Mouse (Mus musculus) gastrocnemius, adult 2 months (tissue): ENCODE results near the gene Kalrn. TPM values are rescaled to one million over a fixed set of nuclear protein-coding genes. Genes with fewer than 3 reads are reported as not detected.

ENCODE experiments used
- DNase-seq: peaks from one replicate; pipeline ENCODE4 v3.0.0; 2022
- H3K27ac ChIP-seq: fragments of 200-600 bp; 2 replicates; pipeline ENCODE4 v1.8.1; 2022; ENCODE audit warnings: mild to moderate bottlenecking
- H3K4me3 ChIP-seq: fragments of 200-600 bp; 2 replicates; pipeline ENCODE4 v1.8.1; 2022; ENCODE audit warnings: mild to moderate bottlenecking, moderate library complexity
- CTCF ChIP-seq: fragments of 200-600 bp; IDR thresholded peaks from 2 replicates; pipeline ENCODE4 v1.8.1; 2022; ENCODE audit warnings: antibody characterized with exemption, mild to moderate bottlenecking, moderate library complexity
- intact Hi-C: fragments of 180-260 bp; cut with DNase I; formaldehyde crosslinking; loops from one replicate; pipeline ENCODE4 v1.15.1; 2025
- total RNA-seq, 2 experiments: library from RNA; stranded (reverse); gene quantifications; 2 replicates each; pipeline ENCODE4 v1.2.3; 2021

Gene Kalrn
- total RNA-seq, 2 experiments from 2014 or later: 21.8 to 28.3 TPM

- no peak for TF ChIP-seq CTCF
- no peak for DNase-seq
- intact Hi-C loops: no loop called here
- Histone ChIP-seq H3K4me3 (no peak overlapping the region), H3K27ac (peak overlapping the region; percentile 61)
Observed at GRCm38 (mm10) chr16:34441704-34442103, 131.6 kb downstream of the Kalrn start.

- no peak for TF ChIP-seq CTCF
- intact Hi-C loops: no loop called here
- DNase-seq: peak; percentile 88
- Histone ChIP-seq H3K4me3 (no peak overlapping the region), H3K27ac (peak overlapping the region; percentile 61)
Observed at GRCm38 (mm10) chr16:34440994-34441414, 132.3 kb downstream of the Kalrn start.

- TF ChIP-seq CTCF: no peak
- no peak for DNase-seq
- H3K4me3 ChIP-seq: no peak overlapping the region
- H3K27ac ChIP-seq: peak overlapping the region; percentile 61; the same call in 1 of the 2 replicates
- intact Hi-C loops: no loop called here
Observed at GRCm38 (mm10) chr16:34440019-34440615, 133.2 kb downstream of the Kalrn start.

- intact Hi-C loops: no loop called here
- H3K4me3 ChIP-seq: no peak overlapping the region
- no peak for DNase-seq
- no peak for TF ChIP-seq CTCF
- H3K27ac ChIP-seq: no peak overlapping the region
Observed at GRCm38 (mm10) chr16:34430131-34430530, 143.2 kb downstream of the Kalrn start.

DNA sequence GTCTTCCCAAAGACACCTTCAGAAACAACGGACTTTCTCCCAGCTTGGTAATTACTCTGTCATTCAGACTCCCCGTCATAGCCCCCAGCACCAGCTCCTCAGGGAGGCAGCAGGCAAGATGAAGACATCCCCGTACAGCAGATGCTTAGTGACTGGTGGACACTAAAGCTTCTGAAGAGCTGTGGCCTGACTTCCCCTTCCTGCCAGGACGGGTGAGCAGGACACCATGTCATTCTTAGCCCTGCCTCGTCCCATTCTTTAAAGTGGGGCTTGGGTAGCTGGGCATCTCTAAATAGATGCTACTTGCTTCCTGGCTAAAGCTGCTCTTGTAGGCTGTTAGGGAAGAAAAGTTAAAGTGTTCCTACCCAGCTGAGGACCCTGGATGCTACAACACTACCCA, 145.7 kb downstream of the Kalrn start:
- Histone ChIP-seq H3K27ac (no peak overlapping the region), H3K4me3 (no peak overlapping the region)
- TF ChIP-seq CTCF: no peak
- DNase-seq: no peak
- intact Hi-C loops: no loop called here

- H3K27ac ChIP-seq: no peak overlapping the region
- intact Hi-C loops: no loop called here
- no peak overlapping the region for H3K4me3 ChIP-seq
- peak; percentile 61 for DNase-seq
- TF ChIP-seq CTCF: no peak
Observed at GRCm38 (mm10) chr16:34421473-34421872, 151.9 kb downstream of the Kalrn start.

GRCm38 (mm10) chr16:34417966-34418365, 155.4 kb downstream of the Kalrn start:
- no peak for TF ChIP-seq CTCF
- Histone ChIP-seq H3K27ac (no peak overlapping the region), H3K4me3 (no peak overlapping the region)
- peak; percentile 29 for DNase-seq
- intact Hi-C loops: no loop called here

DNA sequence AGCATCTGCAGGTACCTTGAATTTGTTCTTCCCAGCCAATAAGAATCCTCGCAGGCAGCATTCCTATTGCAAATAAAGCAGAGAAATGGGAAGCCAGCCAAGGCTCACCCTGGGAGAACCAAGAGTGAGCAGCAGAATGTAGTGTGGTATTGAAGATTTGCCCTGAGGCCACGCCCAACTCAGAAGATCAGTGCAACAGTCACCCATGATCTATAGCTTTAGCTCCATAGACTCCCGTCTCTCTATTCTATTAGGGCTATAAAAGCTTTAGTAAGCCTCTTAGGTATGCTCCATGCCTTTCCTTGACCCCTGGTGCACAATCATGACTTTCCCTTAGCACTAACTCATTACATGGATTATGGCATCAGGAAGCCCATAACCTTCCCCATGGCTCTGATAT, 155.9 kb downstream of the Kalrn start:
- intact Hi-C loops: no loop called here
- DNase-seq: no peak
- Histone ChIP-seq H3K4me3 (no peak overlapping the region), H3K27ac (no peak overlapping the region)
- no peak for TF ChIP-seq CTCF

DNA sequence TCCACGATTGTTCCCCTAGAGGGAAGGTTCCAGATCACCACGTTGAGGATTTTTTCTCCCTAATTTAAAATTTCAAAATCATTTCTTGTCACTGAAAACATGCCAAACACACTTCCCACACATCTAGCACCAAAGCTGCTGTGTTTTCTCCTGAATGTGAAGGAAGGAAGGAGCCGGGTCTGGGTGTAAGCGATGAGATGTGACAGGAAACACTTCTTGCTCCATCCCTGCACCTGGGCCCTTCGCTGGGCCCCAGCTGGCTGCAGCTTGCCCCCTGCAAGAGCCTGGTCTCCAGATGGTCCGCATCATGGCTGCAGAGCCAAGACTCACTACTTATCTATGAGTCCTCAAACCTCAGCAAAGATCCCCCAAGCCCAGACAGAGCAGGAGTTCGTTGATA, 158.8 kb downstream of the Kalrn start:
- peak; percentile 24 for DNase-seq
- peak overlapping the region; percentile 56 for H3K27ac ChIP-seq

GRCm38 (mm10) chr16:34413868-34414333, 159.4 kb downstream of the Kalrn start:
- intact Hi-C loops: no loop called here
- TF ChIP-seq CTCF: no peak
- peak; percentile 85 for DNase-seq
- Histone ChIP-seq H3K4me3 (peak overlapping the region; percentile 52), H3K27ac (peak overlapping the region; percentile 56)

More for the DNA sequence above, 158.8 kb downstream of the Kalrn start:
- intact Hi-C loops: no loop called here
- TF ChIP-seq CTCF: no peak
- H3K4me3 ChIP-seq: no peak overlapping the region

- no peak overlapping the region for H3K4me3 ChIP-seq
- intact Hi-C loops: no loop called here
- no peak for DNase-seq
- no peak for TF ChIP-seq CTCF
- H3K27ac ChIP-seq: no peak overlapping the region
Observed at GRCm38 (mm10) chr16:34407036-34407435, 166.3 kb downstream of the Kalrn start.

DNA sequence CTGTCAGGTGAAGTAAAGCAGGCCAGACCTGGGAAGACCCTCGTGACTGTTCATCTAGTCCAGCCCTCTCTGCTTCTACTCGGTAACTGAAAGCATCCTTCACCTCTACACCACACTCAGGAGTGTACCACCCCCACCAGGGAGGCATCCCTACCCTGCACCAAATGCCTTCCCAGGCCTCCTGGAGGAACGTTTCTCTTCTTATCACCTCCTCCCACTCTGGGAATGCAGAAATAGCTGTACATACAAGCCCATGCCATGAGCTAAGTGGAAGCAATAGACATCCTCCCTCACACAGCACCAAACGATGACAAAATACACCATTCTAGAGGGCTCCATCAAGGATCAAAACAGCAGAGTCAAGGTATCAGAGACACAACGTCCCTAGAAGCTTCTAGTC, 168.2 kb downstream of the Kalrn start:
- intact Hi-C loops: no loop called here
- no peak for DNase-seq
- Histone ChIP-seq H3K27ac (no peak overlapping the region), H3K4me3 (no peak overlapping the region)
- TF ChIP-seq CTCF: no peak

- no peak for TF ChIP-seq CTCF
- no peak for DNase-seq
- Histone ChIP-seq H3K27ac (no peak overlapping the region), H3K4me3 (no peak overlapping the region)
- intact Hi-C loops: no loop called here
Observed at GRCm38 (mm10) chr16:34401216-34401615, 172.1 kb downstream of the Kalrn start.

GRCm38 (mm10) chr16:34400102-34400728, 173.1 kb downstream of the Kalrn start:
- intact Hi-C loops: no loop called here
- TF ChIP-seq CTCF: no peak
- no peak overlapping the region for H3K27ac ChIP-seq
- H3K4me3 ChIP-seq: no peak overlapping the region
- peak; percentile 50 for DNase-seq
